Mouse (Mus musculus) hindbrain, postnatal 0 days (tissue): Measurements from ENCODE around the gene Adh5. TPM values are rescaled to one million over a fixed set of nuclear protein-coding genes. Genes with fewer than 3 reads are reported as not detected.

Experiments
- ATAC-seq: fragments of 200-750 bp; cut with Nextera tagmentation; 2 replicates; pipeline ENCODE4 v1.8.0; 2017; ENCODE audit warnings: mild to moderate bottlenecking, moderate TSS enrichment, moderate library complexity
- DNase-seq: peaks from one replicate; pipeline ENCODE4 v3.0.0-alpha.2; 2015; ENCODE audit warnings: low spot score
- H3K27ac ChIP-seq: fragments of 300-500 bp; sonication (generic); 2 replicates; pipeline ENCODE4 v1.5.1; 2014; ENCODE audit warnings: mild to moderate bottlenecking
- H3K27me3 ChIP-seq: fragments of 300-500 bp; sonication (generic); 2 replicates; pipeline ENCODE4 v1.6.1; 2014; ENCODE audit warnings: low read length, mixed read lengths; ENCODE audit not compliant: insufficient read depth
- H3K36me3 ChIP-seq: fragments of 300-500 bp; sonication (generic); 2 replicates; pipeline ENCODE4 v1.6.1; 2014; ENCODE audit warnings: low read length, mixed read lengths; ENCODE audit not compliant: insufficient read depth
- H3K4me1 ChIP-seq: fragments of 300-500 bp; sonication (generic); 2 replicates; pipeline ENCODE4 v1.6.1; 2014; ENCODE audit warnings: antibody characterized with exemption, low read length, mixed read lengths; ENCODE audit not compliant: insufficient read depth
- H3K4me2 ChIP-seq: fragments of 300-500 bp; sonication (generic); 2 replicates; pipeline ENCODE4 v1.6.1; 2014; ENCODE audit warnings: low read depth, mild to moderate bottlenecking, low read length, moderate library complexity, mixed read lengths
- H3K4me3 ChIP-seq: fragments of 300-500 bp; sonication (generic); 2 replicates; pipeline ENCODE4 v1.5.1; 2014; ENCODE audit warnings: low read length
- H3K9ac ChIP-seq: fragments of 300-500 bp; sonication (generic); replicated peaks from 2 replicates; pipeline ENCODE4 v1.6.1; 2014; ENCODE audit warnings: mild to moderate bottlenecking, low read length, moderate library complexity, mixed read lengths
- H3K9me3 ChIP-seq: fragments of 300-500 bp; sonication (generic); 2 replicates; pipeline ENCODE4 v1.6.1; 2016; ENCODE audit warnings: low read length, mixed read lengths
- CTCF ChIP-seq: IDR thresholded peaks from 2 replicates; pipeline ENCODE4 v1.5.1; 2016; ENCODE audit warnings: antibody characterized with exemption, control low read depth, low read depth
- whole genome bisulfite sequencing: fragments of 180-500 bp; shearing (Covaris S2); extraction: QIAGEN DNeasy Blood & Tissue Kit; methylation state at CpG from one replicate; pipeline ENCODE4 v1.1.7; 2014; 5-methylcytosine and 5-hydroxymethylcytosine counted together
- polyA plus RNA-seq: library from polyadenylated mRNA; unstranded; fragments of >200 nt; fragmentation: Nextera tagmentation; extraction: Ambion mirVana; gene quantifications from 2 replicates; pipeline ENCODE4 v1.2.1, GENCODE M21; 2015
- total RNA-seq: library from RNA; depleted of rRNA; stranded (reverse); fragments of >200 nt; gene quantifications from 2 replicates; pipeline ENCODE4 v1.2.3, GENCODE M21; 2014

Gene Adh5
- total and polyA plus RNA-seq, 2 experiments from 2014 or later = 78.8 to 184 TPM

DNA sequence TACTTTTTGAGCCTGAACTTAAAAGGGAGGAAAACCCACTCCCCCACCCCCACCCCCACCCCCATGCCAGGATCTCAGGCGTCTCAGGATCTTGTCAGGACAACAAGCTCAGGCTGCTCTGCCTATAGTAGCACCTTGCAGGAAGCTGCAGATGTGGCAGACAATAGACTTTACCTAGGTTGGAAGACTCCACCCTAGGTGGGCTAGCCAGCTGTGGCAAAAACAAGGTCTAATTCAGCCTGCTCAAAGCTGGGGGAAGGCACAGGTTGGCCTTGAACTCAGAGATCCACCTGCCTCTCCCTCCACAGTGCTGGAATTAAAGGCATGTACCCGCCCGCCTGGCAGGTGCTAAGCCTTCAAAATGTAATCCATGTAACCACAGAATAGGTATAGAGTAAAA, 4.2 kb upstream of the Adh5 start:
- no peak for ATAC-seq
- Histone ChIP-seq H3K27ac (no peak overlapping the region), H3K27me3 (no peaks in the 10 kb centered on the region), H3K4me1 (peaks cover under 1% of the 10 kb centered on the region), H3K4me2 (no peak overlapping the region), H3K9ac (no peak overlapping the region), H3K4me3 (no peak overlapping the region), H3K9me3 (no peaks in the 10 kb centered on the region), H3K36me3 (no peaks in the 10 kb centered on the region)
- DNase-seq = no peak
- 86% methylated on average over 3 of the region's 3 CpGs for WGBS
- no peak for TF ChIP-seq CTCF

DNA sequence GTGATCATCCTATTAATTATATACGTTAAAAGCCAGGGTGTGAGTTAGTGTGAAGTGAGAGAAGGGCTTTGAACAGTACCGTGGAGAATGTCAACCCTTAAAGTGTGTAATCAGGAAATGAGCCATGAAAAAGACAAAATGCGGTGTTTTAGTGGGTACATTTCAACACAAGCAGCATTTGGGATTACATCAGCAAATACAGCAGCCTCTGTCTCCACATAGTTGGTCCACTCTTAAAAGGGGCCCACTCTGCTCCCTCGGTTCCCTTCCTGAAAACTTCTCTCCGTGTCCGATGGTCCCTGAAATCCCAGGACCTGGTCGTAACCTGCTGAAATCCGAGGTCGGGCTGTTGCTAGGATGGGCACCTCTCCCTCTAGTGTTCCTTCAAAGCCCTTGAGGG, 690 bp upstream of the Adh5 start:
- Histone ChIP-seq H3K27me3 (no peaks in the 10 kb centered on the region; the same call in 1 of the 2 replicates), H3K9me3 (no peaks in the 10 kb centered on the region), H3K27ac (peak overlapping the region; percentile 86; the same call in 1 of the 2 replicates), H3K9ac (peak overlapping the region; percentile 90), H3K36me3 (peaks cover 15% of the 10 kb centered on the region), H3K4me1 (peaks cover 9% of the 10 kb centered on the region), H3K4me3 (peak overlapping the region; percentile 89), H3K4me2 (peak overlapping the region; percentile 81)
- no peak for ATAC-seq
- under 1% methylated on average over 9 of the region's 9 CpGs for WGBS
- DNase-seq = no peak
- TF ChIP-seq CTCF = peak; percentile 9; the same call in 1 of the 2 replicates

DNA sequence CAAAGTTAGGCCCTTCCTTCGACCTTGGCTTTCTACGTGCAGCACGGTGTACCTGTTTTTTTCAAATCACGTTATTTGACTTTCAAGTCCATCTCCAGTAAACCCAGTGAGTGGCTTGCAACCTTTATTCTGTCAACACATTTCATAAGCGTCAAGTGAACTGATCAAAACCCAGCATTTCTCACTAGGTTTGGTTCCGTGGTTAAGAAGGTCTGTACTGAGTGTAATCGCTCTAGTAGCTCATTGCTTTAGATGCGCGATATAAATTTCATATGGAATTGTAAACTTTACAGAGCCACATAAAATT, 525 bp downstream of the Adh5 start:
- Histone ChIP-seq H3K9me3 (no peaks in the 10 kb centered on the region), H3K27me3 (no peaks in the 10 kb centered on the region; the same call in 1 of the 2 replicates)
- ATAC-seq = no peak

DNA sequence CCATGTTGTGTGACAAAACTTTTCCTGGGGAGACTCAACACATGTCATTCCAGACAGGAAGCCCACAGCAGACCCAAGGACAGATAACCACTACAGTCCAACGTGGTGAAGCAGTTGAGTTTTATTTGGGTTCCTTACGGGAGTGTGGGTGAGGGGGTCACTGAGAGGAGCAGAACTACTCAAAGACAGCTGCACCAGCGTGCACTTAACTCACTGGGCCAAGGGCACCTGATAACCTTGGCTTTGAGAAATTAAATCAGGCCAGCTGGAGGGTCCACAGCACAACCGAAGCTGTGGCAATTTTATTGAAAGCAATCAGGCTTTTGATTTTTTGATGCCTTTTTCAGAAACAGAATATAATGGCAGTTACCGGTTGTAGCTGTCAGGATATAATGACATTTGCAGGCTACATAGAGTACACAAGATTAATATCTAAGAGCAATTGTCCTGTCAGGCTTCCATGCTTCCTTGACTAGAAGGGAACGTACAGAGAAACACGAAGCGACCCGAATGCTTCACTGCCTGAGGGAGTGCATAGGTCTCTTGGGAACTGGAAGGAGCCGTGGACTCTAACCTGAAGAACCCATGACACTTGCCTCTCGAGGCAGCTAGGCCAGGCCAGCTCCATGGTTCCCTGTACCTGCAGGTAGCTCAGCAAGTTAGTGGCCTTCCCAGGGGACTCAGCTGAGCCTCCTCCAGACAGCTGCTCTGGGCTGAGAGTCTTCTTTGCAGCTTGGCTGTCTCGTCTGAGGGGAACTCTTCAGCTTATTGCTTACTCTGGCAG, 5.4 kb downstream of the Adh5 start:
- no peak overlapping the region for H3K4me3 ChIP-seq
- H3K9me3 ChIP-seq = no peaks in the 10 kb centered on the region
- WGBS = 72% methylated on average over 12 of the region's 12 CpGs
- no peak for TF ChIP-seq CTCF
- no peak overlapping the region for H3K27ac ChIP-seq
- DNase-seq = no peak
- peaks cover 9% of the 10 kb centered on the region for H3K4me1 ChIP-seq
- H3K9ac ChIP-seq = no peak overlapping the region
- no peak for ATAC-seq
- H3K36me3 ChIP-seq = peaks cover 59% of the 10 kb centered on the region
- H3K4me2 ChIP-seq = no peak overlapping the region
- no peaks in the 10 kb centered on the region; the same call in 1 of the 2 replicates for H3K27me3 ChIP-seq

More for the DNA sequence above, 525 bp downstream of the Adh5 start:
- no peak for DNase-seq
- peaks cover 24% of the 10 kb centered on the region for H3K36me3 ChIP-seq
- peaks cover 9% of the 10 kb centered on the region for H3K4me1 ChIP-seq
- H3K4me2 ChIP-seq = peak overlapping the region; percentile 81
- peak overlapping the region; percentile 86 for H3K27ac ChIP-seq
- H3K4me3 ChIP-seq = peak overlapping the region; percentile 89
- no peak for TF ChIP-seq CTCF
- H3K9ac ChIP-seq = peak overlapping the region; percentile 90
- 4% methylated on average over 9 of the region's 9 CpGs for WGBS

DNA sequence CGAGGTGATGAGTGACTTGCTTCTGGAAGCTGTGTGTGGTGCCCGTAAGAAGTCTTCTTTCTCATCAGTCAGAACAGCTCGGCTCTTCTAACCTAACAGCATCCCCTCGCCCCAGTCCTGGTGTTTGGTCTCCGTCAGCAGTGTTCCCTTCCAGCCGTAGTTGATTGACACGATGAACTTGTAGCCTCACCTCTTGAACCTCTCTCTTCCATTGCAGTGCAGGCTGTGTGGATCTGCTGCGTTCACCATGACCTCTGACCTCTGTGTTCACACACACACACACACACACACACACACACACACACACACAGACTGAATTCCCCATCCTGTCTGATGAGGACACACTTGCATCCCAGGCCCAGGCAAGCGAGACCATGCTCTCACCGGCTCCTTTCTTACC, 9.3 kb downstream of the Adh5 start:
- H3K27me3 ChIP-seq = no peaks in the 10 kb centered on the region
- DNase-seq (no peak), ATAC-seq (no peak)
- H3K4me2 ChIP-seq = no peak overlapping the region
- H3K4me3 ChIP-seq = no peak overlapping the region
- no peak overlapping the region for H3K9ac ChIP-seq
- H3K9me3 ChIP-seq = no peaks in the 10 kb centered on the region
- H3K36me3 ChIP-seq = peaks cover 50% of the 10 kb centered on the region
- 89% methylated on average over 10 of the region's 10 CpGs for WGBS
- no peaks in the 10 kb centered on the region for H3K4me1 ChIP-seq
- no peak overlapping the region for H3K27ac ChIP-seq
- TF ChIP-seq CTCF = no peak

DNA sequence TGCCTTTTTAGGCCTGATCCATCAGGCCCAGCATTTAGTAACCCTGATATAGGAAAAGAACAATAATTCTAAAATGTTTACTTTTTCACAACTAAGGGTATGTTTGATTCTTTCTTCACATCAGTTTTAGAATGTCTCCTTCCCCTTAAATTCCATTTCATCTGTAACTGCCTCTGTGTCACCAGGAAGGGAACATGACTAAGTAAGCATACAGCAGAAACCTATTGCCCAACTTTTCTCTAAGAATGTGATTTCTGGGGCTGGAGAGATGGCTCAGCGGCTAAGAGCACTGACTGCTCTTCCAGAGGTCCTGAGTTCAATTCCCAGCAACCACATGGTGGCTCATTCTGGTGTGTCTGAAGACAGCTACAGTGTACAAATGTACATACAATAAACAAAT, 11.3 kb downstream of the Adh5 start:
- H3K9ac ChIP-seq = no peak overlapping the region
- no peak for ATAC-seq
- 95% methylated on average over 1 of the region's 1 CpGs for WGBS
- TF ChIP-seq CTCF = no peak
- H3K4me2 ChIP-seq = no peak overlapping the region
- no peak overlapping the region for H3K27ac ChIP-seq
- no peak overlapping the region for H3K4me3 ChIP-seq
- H3K4me1 ChIP-seq = no peaks in the 10 kb centered on the region
- no peaks in the 10 kb centered on the region for H3K9me3 ChIP-seq
- H3K36me3 ChIP-seq = peaks cover 49% of the 10 kb centered on the region
- no peak for DNase-seq
- H3K27me3 ChIP-seq = no peaks in the 10 kb centered on the region
